Mouse (Mus musculus): Measurements from ENCODE around the gene AU022252.

- TF ChIP-seq CTCF (IDR thresholded peaks at IDR 0.05; ENCODE audit: control insufficient read depth, insufficient read depth, insufficient read length) (no peak), USF1 (IDR thresholded peaks at IDR 0.05; ENCODE audit: low read depth) (no peak), MYOG (IDR thresholded peaks at IDR 0.05; ENCODE audit: control insufficient read depth, extremely low read depth, insufficient read length) (no peak), CEBPB (IDR thresholded peaks at IDR 0.05; ENCODE audit: low read depth) (no peak), MAX (IDR thresholded peaks at IDR 0.05) (no peak), MYOD1 (IDR thresholded peaks at IDR 0.05; ENCODE audit: control insufficient read depth, insufficient read length, low read depth) (no peak)
These were observed 54.8 kb downstream of the AU022252 start for GRCm38 (mm10) chr4:119177702-119178101.

Data from C2C12 (cell line).